Mouse (Mus musculus): ENCODE data around the gene Gjb4.

DNA sequence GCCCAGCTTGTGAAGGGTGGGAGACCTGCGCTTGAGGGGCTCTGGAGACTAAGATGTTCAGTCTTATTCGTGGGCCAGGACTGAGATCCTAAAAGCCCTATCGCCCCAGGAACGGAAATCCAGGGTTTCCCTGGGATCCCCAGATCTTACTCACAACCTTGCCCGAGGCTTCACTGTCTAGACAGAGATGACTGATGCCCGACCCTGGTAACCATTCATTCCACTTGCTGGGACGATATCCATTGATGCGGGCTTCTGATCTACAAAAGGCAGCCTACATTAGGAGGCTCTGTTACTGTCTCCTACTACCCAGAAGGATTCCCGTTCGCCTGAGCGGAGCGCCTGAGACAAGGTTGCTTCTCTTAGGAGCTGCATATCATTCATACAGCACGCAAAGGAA lies 22.7 kb downstream of the Gjb4 start:
- TF ChIP-seq POLR2A (IDR thresholded peaks at IDR 0.05; ENCODE audit: low read depth, low read length) = no peak
- TF ChIP-seq CTCF (IDR thresholded peaks at IDR 0.05; ENCODE audit: borderline replicate concordance, insufficient read depth, low read length) = no peak

All from embryonic fibroblast, embryonic 13.5 days (primary cell).